Mouse (Mus musculus) granulocyte monocyte progenitor cell, adult 5-6 weeks (primary cell): ENCODE results near the gene Olfr1002. TPM values are rescaled to one million over a fixed set of nuclear protein-coding genes. Genes with fewer than 3 reads are reported as not detected.
"Not testable (repeated sequence)": the region's sequence is repeated elsewhere in the genome, so short reads cannot be mapped to it uniquely, and the experiment has no call there.

Source experiments
- ATAC-seq: replicated peaks from 2 replicates; pipeline ENCODE4 v1.8.0; 2016; ENCODE audit warnings: mild to moderate bottlenecking, moderate TSS enrichment, inconsistent platforms; ENCODE audit not compliant: poor library complexity, severe bottlenecking
- total RNA-seq, 2 experiments: library from RNA; stranded (forward) in 1 of 2; stranded (reverse) in 1 of 2; fragments of 200-712, 200-1000 nt in 1 of 2; fragments of >200 nt in 1 of 2; fragmentation: Nextera tagmentation in 1 of 2; gene quantifications; 2 replicates each; pipeline ENCODE4 v1.2.3; 2014 to 2017

The Olfr1002 gene
- total RNA-seq (2014; fragmentation: Nextera tagmentation) (not detected in 2 replicates), total RNA-seq (2017) (not detected in 2 replicates)

DNA sequence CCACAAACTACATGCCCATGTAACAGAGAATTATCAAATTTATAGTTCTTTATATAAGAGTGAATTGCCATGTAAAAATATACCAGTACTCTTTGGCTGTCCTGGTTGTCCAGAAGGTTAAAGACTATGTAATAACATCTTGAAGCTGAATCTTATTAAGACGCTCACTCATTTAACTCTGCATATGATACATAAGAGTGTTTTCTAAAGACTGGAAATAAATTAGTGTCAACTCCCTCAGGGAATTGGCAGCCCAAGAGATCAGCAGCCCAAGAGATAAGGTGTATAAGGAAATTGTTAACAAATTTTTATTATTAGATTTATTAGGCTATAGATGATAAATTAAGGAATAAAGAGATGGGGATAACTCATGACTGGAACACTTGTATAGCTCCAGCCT lies at the start of gene Olfr1002:
Olfr1002 (minus strand) TSS at position 101 of the 400 bp plus-strand sequence.
- no peak for ATAC-seq

DNA sequence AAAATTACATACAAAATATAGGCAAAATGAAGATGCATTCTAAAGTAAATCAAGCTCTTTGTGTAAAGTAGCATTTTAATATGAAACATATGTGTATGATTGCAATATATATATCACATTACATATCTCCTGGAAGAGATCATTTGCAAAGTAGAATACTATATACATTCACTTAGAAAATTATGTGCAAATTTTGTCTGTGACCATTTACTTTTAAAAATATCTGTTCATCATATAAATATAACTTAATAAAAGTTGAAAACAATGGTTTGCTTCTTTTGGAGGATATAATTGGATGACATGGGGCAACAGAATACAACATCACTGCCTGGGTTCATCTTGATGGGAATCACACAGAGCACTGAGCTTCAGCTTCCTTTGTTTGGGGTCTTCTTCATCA lies 38.6 kb upstream of the Olfr1002 start, which contains the start of gene Olfr1008:
Olfr1008 (plus strand) TSS at position 301 of the 400 bp plus-strand sequence.
- no peak for ATAC-seq

DNA sequence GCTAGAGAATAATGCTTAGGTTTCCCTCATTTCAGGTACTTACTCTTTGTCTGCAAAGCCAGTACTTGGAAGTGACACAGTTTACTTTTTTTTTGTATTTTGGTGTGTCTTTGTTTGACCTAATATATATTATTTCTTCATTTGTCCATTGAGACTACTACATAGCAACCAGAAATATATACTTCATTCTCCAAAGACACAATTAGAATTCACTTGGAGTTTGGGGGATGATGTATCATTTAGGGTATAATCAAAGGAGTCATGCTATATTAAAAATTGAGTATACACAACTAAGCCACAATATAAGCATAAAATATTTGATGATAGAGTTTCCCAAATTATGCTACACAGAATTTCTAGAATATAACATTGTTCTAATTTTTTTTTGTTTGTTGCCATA lies 28.2 kb upstream of the Olfr1002 start, which contains the start of gene Olfr1006:
Olfr1006 (minus strand) TSS at position 101 of the 400 bp plus-strand sequence.
- ATAC-seq = no peak

DNA sequence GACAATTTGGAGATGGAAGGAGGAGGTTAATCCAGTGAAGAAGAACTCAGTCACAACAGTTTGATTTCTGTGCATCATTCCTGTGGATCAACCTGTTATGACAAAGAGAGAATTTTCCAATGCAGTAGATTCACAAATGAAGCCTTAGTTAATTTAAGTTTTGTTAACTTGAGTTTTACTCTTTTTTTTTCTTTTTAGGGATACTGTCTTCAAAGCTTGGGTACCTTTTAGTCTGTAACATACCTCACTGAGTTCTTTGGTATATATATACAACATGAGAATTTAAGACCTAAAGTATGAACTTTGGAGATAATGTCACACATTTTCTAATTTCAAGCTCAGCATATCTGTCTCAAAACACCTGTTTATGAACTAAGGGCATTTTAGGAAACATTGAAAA lies 13.9 kb upstream of the Olfr1002 start, which contains the start of gene Olfr154:
Olfr154 (minus strand) TSS at position 101 of the 400 bp plus-strand sequence.
- not testable (repeated sequence) for ATAC-seq

DNA sequence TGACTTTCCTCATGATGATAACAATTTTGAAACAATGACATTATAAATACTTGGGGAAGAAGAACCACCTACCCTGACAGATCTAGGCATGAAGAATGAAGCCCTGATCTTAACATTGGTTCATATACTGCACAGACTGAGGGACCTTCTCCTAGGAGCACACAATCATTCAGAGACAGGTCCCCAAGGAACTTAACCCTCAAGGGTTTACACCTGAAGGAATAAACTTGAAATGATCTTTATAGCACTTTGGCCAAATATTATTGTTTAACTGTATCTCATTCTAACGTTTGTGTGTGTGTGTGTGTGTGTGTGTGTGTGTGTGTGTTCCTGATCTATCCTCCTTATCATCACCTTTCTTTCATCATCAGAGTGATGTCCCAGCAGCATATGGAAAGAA lies 38.7 kb downstream of the Olfr1002 start, which contains the start of gene Olfr1000:
Olfr1000 (minus strand) TSS at position 101 of the 400 bp plus-strand sequence.
- no peak for ATAC-seq

Other genes starting within 250 kb of the Olfr1002 start
- not detected in 2 replicates for gene Olfr992, start 241.2 kb downstream of the Olfr1002 start, total RNA-seq (2014; fragmentation: Nextera tagmentation)
- gene Olfr992, start 241.2 kb downstream of the Olfr1002 start, total RNA-seq (2017) = not detected in 2 replicates
- not detected in 2 replicates for gene Olfr993, start 235.8 kb downstream of the Olfr1002 start, total RNA-seq (2014; fragmentation: Nextera tagmentation)
- gene Olfr993, start 235.8 kb downstream of the Olfr1002 start, total RNA-seq (2017) = not detected in 2 replicates
- not detected in 2 replicates for gene Olfr994, start 214.3 kb downstream of the Olfr1002 start, total RNA-seq (2014; fragmentation: Nextera tagmentation)
- not detected in 2 replicates for gene Olfr994, start 214.3 kb downstream of the Olfr1002 start, total RNA-seq (2017)
- gene Olfr995, start 207.1 kb downstream of the Olfr1002 start, total RNA-seq (2014; fragmentation: Nextera tagmentation) = not detected in 2 replicates
- gene Olfr995, start 207.1 kb downstream of the Olfr1002 start, total RNA-seq (2017) = not detected in 2 replicates
- gene 4833423E24Rik, start 131.7 kb downstream of the Olfr1002 start, total RNA-seq (2014; fragmentation: Nextera tagmentation) = not detected in 2 replicates
- not detected in 2 replicates for gene 4833423E24Rik, start 131.7 kb downstream of the Olfr1002 start, total RNA-seq (2017)
- gene Olfr996, start 71.5 kb downstream of the Olfr1002 start, total RNA-seq (2014; fragmentation: Nextera tagmentation) = not detected in 2 replicates
- gene Olfr996, start 71.5 kb downstream of the Olfr1002 start, total RNA-seq (2017) = not detected in 2 replicates
- gene Olfr998, start 61.8 kb downstream of the Olfr1002 start, total RNA-seq (2014; fragmentation: Nextera tagmentation) = not detected in 2 replicates
- gene Olfr998, start 61.8 kb downstream of the Olfr1002 start, total RNA-seq (2017) = not detected in 2 replicates
- gene Olfr1000, start 38.8 kb downstream of the Olfr1002 start, total RNA-seq (2014; fragmentation: Nextera tagmentation) = not detected in 2 replicates
- not detected in 2 replicates for gene Olfr1000, start 38.8 kb downstream of the Olfr1002 start, total RNA-seq (2017)
- gene Olfr154, start 13.8 kb upstream of the Olfr1002 start, total RNA-seq (2014; fragmentation: Nextera tagmentation) = not detected in 2 replicates
- not detected in 2 replicates for gene Olfr154, start 13.8 kb upstream of the Olfr1002 start, total RNA-seq (2017)
- gene Olfr1006, start 28.1 kb upstream of the Olfr1002 start, total RNA-seq (2014; fragmentation: Nextera tagmentation) = not detected in 2 replicates
- not detected in 2 replicates for gene Olfr1006, start 28.1 kb upstream of the Olfr1002 start, total RNA-seq (2017)
- not detected in 2 replicates for gene Olfr1008, start 38.7 kb upstream of the Olfr1002 start, total RNA-seq (2014; fragmentation: Nextera tagmentation)
- gene Olfr1008, start 38.7 kb upstream of the Olfr1002 start, total RNA-seq (2017) = not detected in 2 replicates
- gene Olfr1009, start 64.7 kb upstream of the Olfr1002 start, total RNA-seq (2014; fragmentation: Nextera tagmentation) = not detected in 2 replicates
- gene Olfr1009, start 64.7 kb upstream of the Olfr1002 start, total RNA-seq (2017) = not detected in 2 replicates
- not detected in 2 replicates for gene Olfr1012, start 112.1 kb upstream of the Olfr1002 start, total RNA-seq (2014; fragmentation: Nextera tagmentation)
- not detected in 2 replicates for gene Olfr1012, start 112.1 kb upstream of the Olfr1002 start, total RNA-seq (2017)
- gene Olfr1013, start 116.4 kb upstream of the Olfr1002 start, total RNA-seq (2014; fragmentation: Nextera tagmentation) = not detected in 2 replicates
- not detected in 2 replicates for gene Olfr1013, start 116.4 kb upstream of the Olfr1002 start, total RNA-seq (2017)
- gene Olfr1014, start 122.0 kb upstream of the Olfr1002 start, total RNA-seq (2014; fragmentation: Nextera tagmentation) = not detected in 2 replicates
- gene Olfr1014, start 122.0 kb upstream of the Olfr1002 start, total RNA-seq (2017) = not detected in 2 replicates
- gene Olfr1015, start 131.3 kb upstream of the Olfr1002 start, total RNA-seq (2014; fragmentation: Nextera tagmentation) = not detected in 2 replicates
- not detected in 2 replicates for gene Olfr1015, start 131.3 kb upstream of the Olfr1002 start, total RNA-seq (2017)
- gene Olfr1016, start 151.8 kb upstream of the Olfr1002 start, total RNA-seq (2014; fragmentation: Nextera tagmentation) = not detected in 2 replicates
- gene Olfr1016, start 151.8 kb upstream of the Olfr1002 start, total RNA-seq (2017) = not detected in 2 replicates
- gene Olfr1018, start 167.8 kb upstream of the Olfr1002 start, total RNA-seq (2014; fragmentation: Nextera tagmentation) = not detected in 2 replicates
- gene Olfr1018, start 167.8 kb upstream of the Olfr1002 start, total RNA-seq (2017) = not detected in 2 replicates
- not detected in 2 replicates for gene Olfr1019, start 194.8 kb upstream of the Olfr1002 start, total RNA-seq (2014; fragmentation: Nextera tagmentation)
- not detected in 2 replicates for gene Olfr1019, start 194.8 kb upstream of the Olfr1002 start, total RNA-seq (2017)
- gene Olfr1020, start 196.3 kb upstream of the Olfr1002 start, total RNA-seq (2014; fragmentation: Nextera tagmentation) = not detected in 2 replicates
- gene Olfr1020, start 196.3 kb upstream of the Olfr1002 start, total RNA-seq (2017) = not detected in 2 replicates
- gene Olfr1022, start 217.9 kb upstream of the Olfr1002 start, total RNA-seq (2014; fragmentation: Nextera tagmentation) = not detected in 2 replicates
- not detected in 2 replicates for gene Olfr1022, start 217.9 kb upstream of the Olfr1002 start, total RNA-seq (2017)
- not detected in 2 replicates for gene Olfr1023, start 234.9 kb upstream of the Olfr1002 start, total RNA-seq (2014; fragmentation: Nextera tagmentation)
- gene Olfr1023, start 234.9 kb upstream of the Olfr1002 start, total RNA-seq (2017) = not detected in 2 replicates